8 mouse cellular contexts compared by ENCODE assay signal in the genomic region with DNA sequence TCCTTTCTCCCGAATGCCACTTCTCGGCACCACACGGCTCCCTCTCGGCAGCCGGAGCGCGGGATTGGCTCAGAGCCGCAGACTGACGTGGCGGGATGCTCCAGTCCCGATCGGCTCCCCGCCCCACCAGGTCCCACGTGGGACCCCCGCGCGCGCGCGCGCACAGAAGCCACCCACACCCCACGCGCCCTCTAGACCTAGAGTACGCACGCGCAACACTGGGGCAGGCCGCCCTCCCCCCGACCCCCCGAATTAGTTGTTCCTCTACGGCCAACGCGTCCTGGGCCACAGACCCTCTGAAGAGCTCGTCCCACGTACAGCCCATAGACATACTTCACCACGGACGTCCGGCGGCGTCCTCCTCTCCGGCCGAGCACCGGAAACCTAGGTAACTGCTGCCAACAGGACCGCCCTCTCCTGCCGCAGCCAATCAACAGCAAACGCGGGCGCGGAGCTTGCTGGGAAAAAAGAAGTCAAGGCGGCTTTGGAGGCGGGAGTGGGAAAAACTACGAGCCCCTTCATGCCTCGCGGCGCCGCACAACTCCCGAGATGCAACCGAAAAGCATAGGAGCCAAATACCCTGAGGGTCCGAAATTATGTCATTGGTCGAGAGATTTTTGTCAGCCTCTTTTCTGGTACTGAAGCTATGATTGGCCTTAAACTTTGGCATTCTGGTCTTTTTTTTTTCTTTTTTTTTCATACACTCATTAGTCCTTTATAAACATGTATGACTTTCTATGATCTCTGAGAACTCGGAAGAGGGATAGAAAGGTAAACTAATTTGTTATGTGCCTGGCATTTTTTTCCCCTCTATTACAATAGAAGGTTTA. TPM values are rescaled to one million over a fixed set of nuclear protein-coding genes. Genes with fewer than 3 reads are reported as not detected.
DNase-seq lines count a peak whose midpoint lies in the region; ATAC-seq and TF ChIP-seq lines count a peak whose summit lies in the region.

A gene (minus strand): TSS at position 428 of the 830 bp plus-strand sequence.

- under 1% methylated on average over 60 of the region's 60 CpGs for WGBS in forebrain, embryonic 15.5 days
- WGBS in lung, adult 2 months: under 1% methylated on average over 60 of the region's 60 CpGs

- TF ChIP-seq POLR2A in lung, adult 2 months (IDR thresholded peaks at IDR 0.05; ENCODE audit: borderline replicate concordance, extremely low read depth, low read depth, low read length): peak; percentile 88

- H3K9ac ChIP-seq in ES-E14 (ENCODE audit: insufficient read depth, low read depth, low read length, poor library complexity, severe bottlenecking): peak within 1 kb of the TSS; percentile 97
- peak within 1 kb of the TSS; percentile 74 for H3K9ac ChIP-seq in forebrain, embryonic 15.5 days (replicated peaks)

- no peaks in the 10 kb centered on the region; a peak in 2 of 4 replicates for H3K4me1 ChIP-seq in ES-E14 (ENCODE audit: control insufficient read depth in 2 of 2, insufficient read depth in 2 of 2, low read length in 2 of 2, poor library complexity in 1 of 2)
- H3K4me1 ChIP-seq in forebrain, embryonic 15.5 days: peaks cover 38% of the 10 kb centered on the region
- H3K4me1 ChIP-seq in lung, adult 2 months (ENCODE audit: control insufficient read depth, insufficient read depth, low read length): peaks cover 11% of the 10 kb centered on the region

- no peaks in the 10 kb centered on the region for H3K27me3 ChIP-seq in forebrain, embryonic 15.5 days

- peak within 1 kb of the TSS; percentile 90 for H3K4me2 ChIP-seq in forebrain, embryonic 15.5 days (replicated peaks)

- peak; percentile 95 for ATAC-seq in forebrain, embryonic 15.5 days (replicated peaks)
- ATAC-seq in neutrophil, adult 5-6 weeks (ENCODE audit: extremely low read depth, insufficient number of reproducible peaks, low FRiP score, poor library complexity, severe bottlenecking): peak; percentile 92

- H3K9me3 ChIP-seq in ES-E14 (ENCODE audit: control insufficient read depth, insufficient read depth, low read depth, low read length): no peaks in the 10 kb centered on the region
- no peaks in the 10 kb centered on the region for H3K9me3 ChIP-seq in forebrain, embryonic 15.5 days

- in situ Hi-C loops in ES-E14 (cut with MboI; ENCODE audit: low sequenced_read_pairs in 2 of 2, unreplicated experiment in 2 of 2): no loop called here

- intact Hi-C loops in heart, postnatal 25 days (cut with DNase I): loop anchor here (2.0 kb wide), 1 partner anchor 40 kb away; a partner anchor contains a TSS

- peak within 1 kb of the TSS; percentile 80 for H3K27ac ChIP-seq in ES-E14 (ENCODE audit: insufficient read depth, low read depth, low read length, poor library complexity, severe bottlenecking)
- H3K27ac ChIP-seq in forebrain, embryonic 15.5 days (replicated peaks): peak within 1 kb of the TSS; percentile 95

- H3K4me3 ChIP-seq in ES-E14 (ENCODE audit: insufficient read depth in 1 of 2, low read depth in 1 of 2, low read length in 2 of 2, poor library complexity in 1 of 2, severe bottlenecking in 1 of 2): peak within 1 kb of the TSS; percentile 75 to 81
- peak within 1 kb of the TSS; percentile 66 for H3K4me3 ChIP-seq in forebrain, embryonic 15.5 days
- H3K4me3 ChIP-seq in lung, adult 2 months (replicated peaks; ENCODE audit: extremely low read depth, low read depth, low read length): peak within 1 kb of the TSS; percentile 90

- peak; percentile 97 for DNase-seq in ES-E14 (ENCODE audit: low read depth, low spot score)
- peak; percentile 98 for DNase-seq in cerebellum, adult 11-12 months
- peak; percentile 94 for DNase-seq in heart, postnatal 25 days (ENCODE audit: low spot score)
- peak; percentile 97 to 98 for DNase-seq in layer of hippocampus, adult 18-20 months (ENCODE audit: low spot score in 2 of 2)
- DNase-seq in lung, adult 2 months: peak; percentile 94
- DNase-seq in thymus, adult 18-20 months: peak; percentile 94 to 96

- H3K36me3 ChIP-seq in ES-E14 (ENCODE audit: control insufficient read depth, insufficient read depth, low read length, poor library complexity, severe bottlenecking): peaks cover 28% of the 10 kb centered on the region
- peaks cover 38% of the 10 kb centered on the region for H3K36me3 ChIP-seq in forebrain, embryonic 15.5 days

- TF ChIP-seq CTCF in lung, adult 2 months (IDR thresholded peaks at IDR 0.05; ENCODE audit: insufficient read depth, low read length): no peak

TF ChIP-seq in ES-E14, 5 proteins besides CTCF, POLR2A, EP300 and RAD21:
- TF ChIP-seq CHD2 (IDR thresholded peaks at IDR 0.05; ENCODE audit: low read depth, low read length) (0 out of 2 replicates have a peak, but pooled peaks have one; percentile 49), ZC3H11A (IDR thresholded peaks at IDR 0.05; ENCODE audit: borderline replicate concordance, low read depth, low read length) (no peak), HCFC1 (IDR thresholded peaks at IDR 0.05; ENCODE audit: borderline replicate concordance, insufficient read depth, low read length) (peak; percentile 90), ZNF384 (IDR thresholded peaks at IDR 0.05; ENCODE audit: low read depth, low read length) (peak; percentile 86)

RNA-seq across cellular contexts. Expression of the gene that starts here (rescaled TPM):
- 61.5 and 72.9 TPM in 2 replicates for total RNA-seq in ES-E14 (2012; rRNA removed)
- 64.7 and 68.3 TPM in 2 replicates for polyA plus RNA-seq in forebrain, embryonic 15.5 days (2015; fragmentation: Nextera tagmentation; extraction: Ambion mirVana)
- total RNA-seq in heart, postnatal 25 days (2021): 10 to 100 TPM; 26.2 to 27.3 TPM
- total RNA-seq in layer of hippocampus, adult 18-20 months (2021): 10 to 100 TPM; 49.9 to 51.3 TPM
- polyA plus RNA-seq in lung, adult 2 months (2012; rRNA removed): 30.0 and 36.7 TPM in 2 replicates
- total RNA-seq in neutrophil, adult 5-6 weeks (2017): 39.2 and 41.5 TPM in 2 replicates

Comparison
In these comparisons a context has a peak if more than half of its experiments do, and no peak if none do; other contexts are left out.
1. Peak in every context shown above with its lines: DNase-seq, ATAC-seq, H3K4me3 ChIP-seq and H3K27ac ChIP-seq.